Mouse (Mus musculus) CD4-positive, CD25-positive, alpha-beta regulatory T cell, adult 4 months (primary cell): Measurements from ENCODE around the gene Scarb1. TPM values are rescaled to one million over a fixed set of nuclear protein-coding genes. Genes with fewer than 3 reads are reported as not detected.

ENCODE experiments used
- ATAC-seq: one replicate; pipeline ENCODE4 v1.8.0; 2017
- polyA plus RNA-seq, 2 experiments: library from polyadenylated mRNA; unstranded; fragments of 100-300 nt; shearing (Covaris generic); gene quantifications; one replicate each; pipeline ENCODE4 v1.2.1; 2017

The Scarb1 gene
- polyA plus RNA-seq, 2 experiments from 2014 or later: 5.9 to 11.6 TPM

DNA sequence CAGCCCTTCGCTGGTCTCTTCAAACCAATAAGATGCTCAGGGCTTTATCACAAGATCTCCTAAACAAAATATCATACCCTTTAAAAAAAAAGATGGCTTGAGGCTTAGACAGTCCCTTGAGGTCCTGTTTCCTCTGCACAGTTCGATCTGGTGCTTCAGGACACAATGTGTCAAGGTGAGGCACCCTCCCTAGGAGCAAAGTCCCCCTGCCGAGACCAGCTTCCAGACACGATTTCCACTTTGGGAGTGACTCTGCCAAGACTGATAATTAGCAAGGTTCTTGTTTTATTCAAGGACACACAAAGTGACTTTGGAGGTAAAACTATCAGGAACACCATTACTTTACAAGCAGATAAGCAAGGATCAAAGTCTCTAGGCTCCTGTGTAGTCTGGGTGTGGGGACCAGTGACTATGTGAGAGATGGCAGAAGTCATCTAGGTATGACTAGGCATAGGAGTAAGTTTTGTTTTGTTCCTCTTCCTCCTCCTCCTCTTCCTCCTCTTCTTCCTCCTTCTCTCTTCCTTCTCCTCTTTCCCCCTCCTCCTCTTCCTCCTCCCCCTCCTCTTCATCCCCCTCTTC, 24.0 kb upstream of the Scarb1 start:
- ATAC-seq: no peak

DNA sequence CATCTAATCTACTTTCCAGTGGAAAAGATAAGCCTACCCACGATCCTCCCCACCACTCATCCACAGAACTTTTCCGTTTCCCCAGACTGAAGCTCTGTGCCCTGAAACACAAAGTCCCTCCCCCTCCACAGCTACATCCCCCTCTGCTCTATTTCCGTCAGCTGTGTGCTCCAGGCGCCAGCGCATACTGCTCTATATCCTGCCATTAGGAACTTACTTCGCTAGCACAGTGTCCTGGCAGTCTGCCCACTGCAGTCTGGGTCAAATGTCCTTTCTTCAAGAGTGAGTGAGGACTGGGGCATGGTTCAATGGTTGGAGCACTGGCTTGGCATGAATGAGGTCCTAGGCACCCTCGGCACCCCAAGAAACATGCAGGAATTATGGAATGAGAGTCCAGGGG, 23.0 kb upstream of the Scarb1 start:
- ATAC-seq: no peak

DNA sequence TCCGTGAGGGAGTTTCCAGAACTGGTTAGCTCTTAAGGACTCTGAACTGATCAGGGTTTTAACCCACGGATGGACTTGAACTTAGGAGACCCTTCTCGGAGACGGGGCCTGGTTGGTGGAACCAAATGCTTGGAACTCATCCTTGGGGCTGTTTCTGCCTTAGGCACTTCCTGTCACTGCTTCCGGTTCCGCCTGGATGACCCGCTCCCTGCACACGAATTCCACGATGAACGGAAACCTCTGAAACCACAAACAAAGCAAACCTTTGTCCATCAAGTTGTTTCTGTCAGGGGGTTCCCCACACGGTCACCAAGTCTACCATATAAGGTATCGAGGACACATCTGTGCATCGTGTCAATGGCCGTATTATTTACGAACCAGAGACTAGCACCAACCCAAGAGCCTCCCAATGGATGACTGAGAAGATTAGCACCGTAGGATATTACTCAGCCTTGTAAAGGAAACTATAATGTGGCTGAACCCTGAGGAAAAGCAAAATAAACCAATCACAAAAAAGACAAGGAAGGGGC, 20.2 kb upstream of the Scarb1 start:
- no peak for ATAC-seq

DNA sequence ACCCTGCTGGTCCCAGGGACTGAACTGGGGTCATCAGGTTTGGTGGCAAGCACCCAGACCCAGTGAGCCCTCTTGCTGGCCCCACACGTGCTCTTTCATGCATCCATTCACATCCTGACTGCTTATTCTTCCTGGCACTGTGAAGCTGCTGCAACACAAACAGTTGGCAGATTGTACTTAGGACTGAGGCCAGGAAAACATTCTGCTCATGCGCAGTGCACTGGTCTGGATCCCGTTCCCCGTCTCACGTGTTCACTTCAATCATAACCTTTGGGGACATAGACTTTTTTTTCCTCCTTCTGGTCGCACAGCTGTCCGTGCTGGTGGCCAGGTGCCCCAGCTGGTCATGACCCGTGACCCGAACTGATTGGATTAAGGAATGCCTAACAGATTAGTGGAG, 19.7 kb upstream of the Scarb1 start:
- no peak for ATAC-seq

DNA sequence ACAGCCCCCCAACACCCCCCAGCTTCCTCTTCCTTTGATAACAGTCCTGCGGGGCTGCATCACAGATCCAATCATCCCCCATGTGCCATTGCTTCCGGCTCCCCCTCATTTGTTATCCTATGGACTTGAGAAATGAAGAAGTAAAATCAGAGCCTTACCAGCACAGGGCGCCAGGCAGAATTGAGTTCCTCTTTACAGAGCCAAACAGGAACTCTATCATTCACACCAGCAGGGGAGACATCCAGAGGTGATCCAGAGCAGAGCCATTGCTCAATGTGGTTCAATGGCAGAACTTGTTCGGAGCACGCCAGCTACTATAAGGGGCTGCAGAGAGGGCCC, 17.3 kb upstream of the Scarb1 start:
- no peak for ATAC-seq

DNA sequence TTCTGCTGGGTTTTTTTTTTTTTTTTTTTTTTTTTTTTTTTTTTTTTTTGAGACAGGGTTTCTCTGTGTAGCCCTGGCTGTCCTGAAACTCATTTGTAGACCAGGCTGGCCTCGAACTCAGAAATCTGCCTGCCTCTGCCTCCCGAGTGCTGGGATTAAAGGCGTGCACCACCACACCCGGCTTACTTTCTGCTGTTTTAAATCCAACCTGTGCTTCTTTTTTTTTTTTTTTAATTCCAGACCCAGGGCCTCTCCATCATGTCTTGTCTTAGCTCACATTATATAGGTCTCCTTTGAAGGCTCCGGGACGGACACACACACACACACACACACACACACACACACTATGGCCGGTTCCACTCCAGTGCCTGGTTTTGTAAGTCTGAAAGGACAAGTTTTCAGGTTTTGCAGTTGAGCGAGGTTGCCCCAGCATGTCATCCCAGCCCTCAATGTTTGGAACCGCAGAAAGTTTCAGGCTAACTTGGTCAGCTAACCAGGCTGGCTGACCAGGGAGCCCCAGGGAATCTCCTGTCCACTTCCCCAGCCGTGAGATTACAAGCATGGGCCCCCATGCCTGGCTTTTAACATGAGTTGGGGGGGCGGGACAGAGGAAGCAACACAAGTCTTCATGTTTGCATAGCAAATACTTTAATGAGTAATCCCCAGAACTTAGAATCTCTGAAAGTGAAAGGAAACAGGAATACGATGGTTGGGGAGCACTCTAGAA, 16.8 kb upstream of the Scarb1 start:
- no peak for ATAC-seq

DNA sequence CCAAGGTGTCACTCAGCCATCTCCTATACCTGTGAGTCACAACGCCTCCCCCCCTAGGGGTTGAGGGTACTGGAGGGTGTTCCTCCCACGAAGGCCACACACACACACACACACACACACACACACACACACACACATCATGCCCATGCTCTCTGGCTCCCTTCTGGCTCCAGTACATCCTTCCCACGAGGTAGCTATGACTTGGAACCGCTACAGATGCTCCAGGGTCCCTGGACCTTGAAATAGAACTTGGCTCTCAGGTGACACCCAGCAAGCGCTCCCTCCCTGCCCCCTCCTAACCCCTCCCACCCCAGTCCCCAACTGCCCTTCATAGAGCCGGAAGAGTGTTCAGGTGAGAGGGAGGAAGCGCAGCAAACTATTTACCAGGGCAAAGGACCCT, 14.8 kb upstream of the Scarb1 start:
- ATAC-seq: no peak

DNA sequence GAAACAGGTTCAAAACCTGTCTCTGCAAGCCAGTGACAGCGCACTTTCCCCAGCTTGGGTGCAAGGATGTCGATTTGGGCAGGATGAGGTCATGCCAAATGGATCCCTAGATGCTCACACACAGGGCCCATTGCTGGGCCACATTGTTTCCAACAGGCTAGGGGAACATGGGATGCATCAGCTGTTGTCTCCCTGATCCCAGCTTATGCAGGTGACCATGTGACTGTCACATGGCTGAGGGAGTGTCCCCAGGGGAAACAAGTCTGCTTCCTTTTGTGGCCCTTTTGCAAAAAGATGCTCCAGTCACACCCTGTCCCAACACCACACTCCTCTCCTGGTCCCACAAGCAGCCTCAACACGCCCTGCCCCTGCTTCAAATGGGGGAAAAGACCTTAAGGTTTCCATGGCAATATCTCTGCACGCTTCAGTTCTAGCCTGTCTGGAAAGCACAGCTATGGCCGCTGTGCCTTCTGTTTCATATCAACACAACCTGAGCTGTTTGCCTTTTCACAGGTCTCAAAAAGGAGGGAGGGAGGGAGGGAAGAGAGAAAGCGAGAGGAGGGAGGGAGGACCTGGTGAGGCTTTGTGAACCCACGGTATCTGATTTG, 14.1 kb upstream of the Scarb1 start:
- ATAC-seq: no peak

DNA sequence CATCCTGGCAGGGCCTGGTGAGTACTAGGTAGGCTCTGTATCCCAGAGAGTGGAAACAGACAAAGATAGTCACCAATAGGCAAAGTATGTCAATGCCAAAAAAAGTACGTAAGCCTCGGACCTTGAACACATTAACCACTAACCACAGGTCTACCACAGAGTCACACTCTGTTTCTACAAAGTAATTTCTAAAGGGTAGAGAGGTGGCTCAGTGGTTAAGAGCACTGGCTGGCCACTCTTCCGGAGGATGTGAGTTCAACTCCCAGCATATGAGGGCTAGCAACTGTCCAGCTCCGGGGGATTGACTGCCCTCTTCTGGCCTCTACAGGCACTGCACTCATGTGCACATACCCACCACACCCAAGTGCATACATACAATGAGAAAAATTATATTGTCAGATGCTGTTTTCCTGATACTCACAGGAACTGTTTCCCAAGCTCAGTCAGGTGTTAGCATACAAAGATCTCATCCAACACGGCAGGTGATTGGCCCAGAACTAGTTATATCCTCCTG, 11.9 kb upstream of the Scarb1 start:
- ATAC-seq: no peak

DNA sequence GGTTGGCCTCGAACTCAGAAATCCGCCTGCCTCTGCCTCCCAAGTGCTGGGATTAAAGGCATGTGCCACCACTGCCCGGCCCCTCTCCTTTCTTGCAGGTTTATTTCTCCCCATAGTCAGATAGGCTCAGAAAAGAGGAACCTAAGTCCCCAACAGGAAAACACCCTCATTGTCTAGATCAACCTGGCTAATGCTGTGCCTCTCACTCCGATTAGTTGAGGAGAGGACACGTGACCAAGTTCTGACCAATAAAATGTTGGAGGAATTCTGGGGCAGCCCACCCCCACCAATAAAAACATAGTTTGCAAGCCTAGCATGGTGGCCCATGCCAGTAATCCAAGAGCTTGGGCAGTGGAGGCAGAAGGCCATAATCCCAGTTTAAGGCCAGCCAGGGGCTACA, 11.0 kb upstream of the Scarb1 start:
- ATAC-seq: no peak

DNA sequence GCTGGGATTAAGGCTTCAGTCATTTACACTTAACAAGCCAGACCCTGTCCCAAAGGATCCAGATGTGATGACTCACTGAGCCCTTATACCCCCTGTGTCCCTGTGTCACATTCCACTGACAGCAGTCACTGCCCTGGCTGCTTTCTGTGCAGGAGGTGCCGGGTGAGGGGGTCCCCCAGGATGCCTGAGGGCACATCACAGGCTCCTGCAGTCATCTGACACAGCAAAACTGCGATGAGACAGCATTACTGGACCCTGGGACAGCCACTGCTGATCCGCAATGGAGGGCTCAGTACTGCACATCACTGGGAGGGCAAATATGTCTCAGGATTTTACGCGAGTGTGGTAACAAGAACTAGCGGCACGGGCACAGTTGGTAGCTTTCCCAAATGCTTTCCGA, 10.2 kb upstream of the Scarb1 start:
- no peak for ATAC-seq

DNA sequence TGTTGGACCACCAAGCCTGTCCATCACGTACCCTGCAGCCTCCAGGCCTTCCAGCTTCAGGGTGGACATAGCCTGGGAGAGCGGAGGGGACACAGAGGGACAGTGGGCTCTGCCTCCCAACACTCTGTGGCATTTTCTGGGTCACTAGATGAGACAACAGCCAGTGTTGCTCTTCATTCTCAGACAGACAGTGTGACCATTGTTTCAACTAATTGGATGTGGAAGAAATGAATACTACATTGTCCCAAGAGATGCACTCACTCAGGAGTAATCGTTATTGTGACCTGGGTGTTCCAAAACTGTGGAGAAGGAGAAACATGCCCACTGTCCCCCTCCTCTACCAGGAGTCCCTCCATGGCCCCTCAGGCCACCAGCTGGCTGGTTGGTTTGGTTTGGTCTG, 8.5 kb upstream of the Scarb1 start:
- no peak for ATAC-seq

DNA sequence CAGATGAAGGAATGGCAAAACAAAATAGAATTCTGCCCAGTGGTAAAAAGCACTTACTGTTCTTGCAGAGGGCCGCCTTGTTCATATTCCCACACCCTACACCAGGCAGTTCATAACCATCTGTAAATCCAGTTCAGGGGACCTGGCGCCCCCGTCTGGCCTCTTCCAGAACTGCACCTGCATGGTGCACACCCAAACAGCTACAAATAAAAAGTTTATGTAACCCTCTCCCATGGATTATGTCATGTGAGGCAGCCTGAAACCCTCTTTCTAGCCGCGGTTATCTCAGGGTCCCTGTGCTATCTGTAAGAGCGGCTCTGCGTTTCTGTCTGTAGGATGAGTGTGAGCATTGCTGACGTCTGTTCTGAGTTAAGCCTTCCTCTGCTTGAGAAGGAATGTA, 7.6 kb upstream of the Scarb1 start:
- ATAC-seq: no peak

DNA sequence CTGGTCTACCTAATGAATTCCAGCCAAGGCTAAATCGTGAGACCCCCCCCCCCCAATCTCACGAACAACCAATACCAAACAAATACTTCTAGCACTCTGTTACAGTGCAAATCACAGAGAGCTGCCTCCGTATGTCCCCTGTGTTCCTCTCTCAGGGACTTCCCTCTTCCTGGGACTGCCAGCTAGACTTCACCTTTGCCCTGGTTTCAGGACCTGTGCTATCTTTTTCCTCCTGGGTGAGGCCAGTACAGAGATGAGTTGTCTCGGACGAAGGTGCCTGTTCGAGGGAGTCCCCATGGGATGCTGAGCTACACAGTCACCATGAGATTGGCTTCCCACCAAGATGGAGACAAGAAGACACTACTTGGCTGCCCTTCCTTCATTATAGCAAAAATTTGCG, 7.2 kb upstream of the Scarb1 start:
- ATAC-seq: no peak

DNA sequence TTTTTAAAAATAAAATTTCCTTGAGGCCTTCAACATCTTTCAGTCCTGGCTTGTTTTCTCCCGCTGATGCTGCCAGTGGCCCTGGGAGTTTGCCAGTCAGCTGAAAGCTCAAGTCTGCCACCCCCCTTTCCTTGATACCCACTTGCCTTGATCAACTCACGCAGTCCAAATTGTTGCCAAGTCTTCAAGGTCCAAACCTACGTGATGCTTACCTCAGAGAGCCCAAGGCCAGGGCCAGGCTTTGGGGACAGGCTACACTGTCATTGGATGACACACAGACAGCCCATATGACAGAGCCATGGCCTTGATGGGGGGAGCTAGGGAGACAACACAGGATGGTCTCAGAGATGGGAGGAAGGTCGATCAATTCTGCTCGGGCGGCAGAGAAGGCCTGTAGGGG, 3.4 kb upstream of the Scarb1 start:
- no peak for ATAC-seq

DNA sequence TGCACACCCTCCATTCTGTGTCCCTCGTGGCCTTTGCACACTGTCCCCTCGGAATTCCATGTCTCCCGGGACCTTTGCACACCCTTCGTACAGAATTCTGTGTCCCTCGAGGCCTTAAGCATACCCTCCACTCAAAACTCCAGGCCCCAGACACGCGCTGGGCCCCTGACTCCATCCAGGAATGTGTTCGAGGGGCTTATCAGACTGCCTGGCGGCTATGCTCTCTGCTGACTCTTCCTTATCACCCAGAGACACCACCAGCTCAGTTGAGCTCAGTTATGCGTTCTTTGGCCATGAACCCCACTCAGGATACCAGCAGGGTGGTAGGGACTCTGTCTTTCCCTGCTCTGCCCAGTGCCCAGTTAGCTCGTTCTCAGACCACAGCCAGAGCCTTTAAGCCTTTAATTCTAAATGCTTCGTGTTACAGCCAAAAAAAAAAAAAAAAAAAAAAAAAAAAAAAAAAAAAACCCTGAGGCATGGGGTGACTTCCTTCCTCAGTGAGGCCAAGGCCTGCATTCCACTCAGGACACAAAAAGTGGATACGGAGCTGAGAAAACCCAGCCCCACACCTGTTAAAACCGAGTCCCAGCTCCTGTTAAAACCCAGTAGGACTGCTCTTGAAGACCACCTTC, 681 bp upstream of the Scarb1 start:
- no peak for ATAC-seq

DNA sequence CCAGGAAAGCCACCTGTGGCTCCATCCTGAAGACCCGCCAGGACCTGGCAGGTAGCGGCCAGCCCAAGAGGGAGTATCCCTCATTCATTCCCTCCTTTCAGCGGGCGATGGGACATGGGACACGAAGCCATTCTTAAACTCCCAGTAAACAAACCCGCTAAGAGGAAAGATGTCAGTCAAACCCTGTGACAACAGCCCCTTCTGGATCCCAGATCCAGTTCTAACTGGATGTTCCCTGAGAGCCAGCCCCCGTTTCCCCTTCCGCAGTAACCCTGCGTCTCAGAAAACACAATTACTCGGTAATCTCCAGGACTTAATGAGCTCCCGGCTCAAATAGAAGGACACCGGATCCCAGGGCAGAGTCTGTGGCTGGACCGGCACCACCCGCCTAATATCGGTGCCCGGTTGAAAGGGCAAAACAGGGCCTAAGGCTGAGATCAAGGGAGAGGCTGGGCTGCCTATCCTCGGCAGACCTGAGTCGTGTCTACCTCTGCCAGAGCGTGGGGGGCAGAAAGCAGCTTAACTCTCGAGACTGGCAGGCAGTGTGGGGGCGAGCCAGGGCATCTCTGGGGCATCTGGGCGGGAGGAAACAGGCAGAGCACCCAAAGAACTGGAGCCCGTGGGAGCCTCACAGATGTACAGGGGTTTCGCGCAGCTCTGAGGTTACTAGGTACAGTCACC, 903 bp downstream of the Scarb1 start:
- peak; percentile 21 for ATAC-seq

DNA sequence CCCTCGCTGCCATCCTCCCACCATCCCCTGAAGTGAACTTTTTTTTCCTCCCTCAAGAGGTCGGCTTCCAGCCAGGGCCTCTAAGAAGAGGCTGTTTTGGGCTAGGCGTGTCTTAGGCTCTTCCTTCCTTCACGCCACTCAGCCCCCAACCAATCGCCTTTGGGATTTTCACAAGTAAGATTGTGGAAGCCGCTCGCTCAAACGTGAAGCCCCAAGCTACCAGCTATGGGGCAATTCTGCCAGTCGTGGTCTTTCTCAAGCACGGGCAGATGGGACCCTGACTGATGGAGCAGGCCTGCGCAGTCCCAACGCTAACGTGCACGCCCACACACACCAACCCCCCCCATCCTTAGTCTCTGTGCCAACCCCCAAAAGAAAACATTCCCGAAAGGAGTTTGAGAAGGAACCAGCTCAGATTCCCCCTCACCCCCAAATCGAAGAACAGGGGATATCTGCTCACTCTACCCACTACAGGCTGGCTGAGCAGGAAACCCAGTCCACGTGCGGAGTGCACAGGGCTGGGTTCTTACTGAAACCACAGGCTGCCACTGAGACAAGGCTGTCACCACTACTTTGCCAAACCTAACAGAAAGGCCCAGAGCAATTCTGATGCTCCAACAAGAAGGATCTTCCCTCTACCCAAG, 1.7 kb downstream of the Scarb1 start:
- ATAC-seq: peak; percentile 59

DNA sequence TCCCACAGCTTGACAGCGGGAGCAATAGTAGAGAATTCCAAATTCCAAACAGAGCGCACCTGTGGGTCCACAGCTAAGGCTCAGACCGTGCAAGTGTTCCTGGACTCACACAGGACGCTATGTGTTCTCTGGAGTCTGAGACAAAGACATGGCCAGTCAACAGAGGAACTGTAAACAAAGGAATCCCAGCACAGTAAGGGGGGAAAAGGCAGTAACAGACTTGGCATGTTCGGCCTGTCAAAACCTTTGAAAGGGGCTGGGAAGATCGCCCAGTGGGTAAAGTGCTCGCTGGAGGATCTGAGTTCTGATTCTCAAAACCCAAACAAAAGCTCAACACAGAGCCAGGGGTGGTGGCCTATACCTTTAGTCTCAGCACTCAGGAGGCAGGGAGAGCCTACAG, 3.4 kb downstream of the Scarb1 start:
- ATAC-seq: no peak

DNA sequence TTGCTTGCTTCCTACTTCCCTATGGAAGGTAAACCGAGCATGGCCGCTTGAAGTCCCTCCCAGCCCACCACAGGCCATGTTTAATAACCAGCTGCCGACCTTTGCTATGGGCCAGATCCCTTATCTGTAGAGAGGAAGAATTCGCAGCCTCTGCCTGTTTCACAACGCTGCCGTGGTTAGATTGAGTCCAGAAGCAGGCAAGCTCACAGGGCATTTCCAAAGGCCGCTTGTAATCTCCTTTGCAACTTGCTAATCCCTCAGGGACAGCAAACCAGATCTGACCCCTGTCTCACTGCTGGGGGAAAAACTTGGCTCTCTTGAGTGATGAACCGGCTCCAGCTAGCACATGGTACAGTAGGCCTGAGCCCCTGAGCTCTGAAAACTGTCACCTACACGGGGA, 3.9 kb downstream of the Scarb1 start:
- ATAC-seq: no peak

DNA sequence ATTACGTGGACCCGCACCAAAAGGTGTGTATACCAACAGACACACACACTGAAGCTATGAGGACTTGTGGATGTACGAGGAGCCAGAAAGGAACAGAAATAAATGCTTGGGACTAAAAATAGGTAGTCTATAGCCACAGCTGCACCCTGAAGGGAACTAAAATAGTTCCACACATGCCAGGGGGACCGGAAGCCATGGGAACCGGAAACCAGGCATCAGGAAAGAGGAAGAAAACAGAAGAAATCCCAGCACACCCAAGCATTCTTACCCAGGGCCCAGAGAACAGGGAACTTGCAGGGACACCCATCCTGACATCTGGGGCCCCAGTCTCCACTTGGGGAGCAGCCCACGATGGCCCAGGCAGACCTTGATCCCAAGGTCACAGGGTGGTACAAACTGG, 7.9 kb downstream of the Scarb1 start:
- no peak for ATAC-seq

DNA sequence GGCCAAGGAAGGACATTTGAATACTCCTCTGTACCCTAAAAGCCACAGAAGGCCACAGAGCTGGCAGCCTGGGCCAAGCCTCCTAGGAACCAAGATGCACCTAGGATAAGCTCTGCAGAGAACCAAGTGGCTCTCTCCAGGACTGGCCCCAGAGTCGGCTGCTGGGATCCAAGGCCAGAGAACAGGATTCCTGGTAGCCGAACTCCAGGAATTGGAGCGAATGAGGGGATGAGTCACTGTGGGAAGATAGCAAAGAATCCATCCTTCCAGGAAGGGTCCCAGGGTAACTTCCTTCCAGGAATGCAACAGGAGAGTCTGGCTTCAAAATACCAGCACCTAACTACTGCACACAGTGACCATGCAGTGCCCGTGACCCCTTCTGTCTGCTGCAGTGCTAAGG, 8.6 kb downstream of the Scarb1 start:
- no peak for ATAC-seq

DNA sequence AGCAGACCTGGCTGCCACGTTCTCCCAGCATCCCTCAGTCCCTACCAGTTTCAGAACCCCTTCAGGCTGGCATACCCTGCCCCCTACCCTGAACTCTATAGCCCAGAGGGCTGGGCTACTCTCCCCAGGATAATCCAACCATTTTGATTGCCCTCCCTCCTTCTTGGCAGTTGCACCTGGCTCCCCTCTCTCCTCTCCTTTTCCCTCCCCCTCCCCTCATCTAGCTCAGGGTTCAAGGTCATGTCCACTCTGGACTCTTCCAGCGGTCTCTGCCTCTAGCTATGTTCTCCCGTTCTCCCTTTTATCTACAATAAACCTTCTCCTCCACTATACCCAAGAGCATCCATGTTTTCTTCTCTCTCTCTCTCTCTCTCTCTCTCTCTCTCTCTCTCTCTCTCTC, 9.1 kb downstream of the Scarb1 start:
- no peak for ATAC-seq
